Mouse (Mus musculus) kidney, postnatal 25 days (tissue): ENCODE measurements around the gene Pip4k2b.

Experiments
- DNase-seq, 2 experiments: peaks; one replicate each; pipeline ENCODE4 v3.0.0; 2021; ENCODE audit warnings: mixed read lengths in 2 of 2

Gene Pip4k2b

DNA sequence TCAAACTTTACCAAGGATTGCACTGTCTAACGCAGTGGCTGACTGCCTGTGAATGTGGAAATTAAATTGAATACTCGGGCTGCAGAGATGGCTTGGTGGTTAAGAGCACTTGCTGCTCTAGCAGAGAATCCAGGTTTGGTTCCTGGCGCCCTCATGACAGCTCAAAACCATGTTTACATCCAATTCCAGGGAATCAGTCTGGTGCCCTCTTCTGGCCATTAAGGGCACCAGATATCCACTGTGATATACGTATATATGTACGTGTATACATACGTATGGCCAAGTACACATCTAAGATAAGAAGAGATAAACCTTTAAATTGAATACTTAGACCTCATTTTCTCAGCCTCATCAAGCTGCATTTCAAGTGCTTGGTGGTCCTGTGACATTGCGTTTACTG, 78.3 kb downstream of the Pip4k2b start:
- no peak for DNase-seq

DNA sequence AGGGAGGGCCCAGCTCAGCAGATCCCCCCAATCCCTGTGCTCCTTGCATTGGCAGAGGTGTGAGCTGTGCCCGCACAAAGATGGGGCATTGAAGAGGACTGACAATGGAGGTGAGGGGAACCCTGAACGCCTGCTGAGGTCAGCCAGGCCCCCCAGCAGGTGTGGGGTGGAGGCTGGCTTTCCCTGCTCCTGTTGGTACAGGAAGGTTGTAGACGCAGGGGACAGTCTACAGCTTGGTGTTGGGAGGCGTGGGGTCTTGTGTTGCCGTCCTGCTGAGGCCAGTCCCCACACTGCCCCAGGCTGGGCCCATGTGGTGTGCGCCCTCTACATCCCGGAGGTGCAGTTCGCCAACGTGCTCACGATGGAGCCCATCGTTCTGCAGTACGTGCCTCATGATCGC, 79.1 kb downstream of the Pip4k2b start:
- peak in 1 of 2 experiments; percentile 36 for DNase-seq
